Mouse (Mus musculus): ENCODE results near the gene Cmya5.

DNA sequence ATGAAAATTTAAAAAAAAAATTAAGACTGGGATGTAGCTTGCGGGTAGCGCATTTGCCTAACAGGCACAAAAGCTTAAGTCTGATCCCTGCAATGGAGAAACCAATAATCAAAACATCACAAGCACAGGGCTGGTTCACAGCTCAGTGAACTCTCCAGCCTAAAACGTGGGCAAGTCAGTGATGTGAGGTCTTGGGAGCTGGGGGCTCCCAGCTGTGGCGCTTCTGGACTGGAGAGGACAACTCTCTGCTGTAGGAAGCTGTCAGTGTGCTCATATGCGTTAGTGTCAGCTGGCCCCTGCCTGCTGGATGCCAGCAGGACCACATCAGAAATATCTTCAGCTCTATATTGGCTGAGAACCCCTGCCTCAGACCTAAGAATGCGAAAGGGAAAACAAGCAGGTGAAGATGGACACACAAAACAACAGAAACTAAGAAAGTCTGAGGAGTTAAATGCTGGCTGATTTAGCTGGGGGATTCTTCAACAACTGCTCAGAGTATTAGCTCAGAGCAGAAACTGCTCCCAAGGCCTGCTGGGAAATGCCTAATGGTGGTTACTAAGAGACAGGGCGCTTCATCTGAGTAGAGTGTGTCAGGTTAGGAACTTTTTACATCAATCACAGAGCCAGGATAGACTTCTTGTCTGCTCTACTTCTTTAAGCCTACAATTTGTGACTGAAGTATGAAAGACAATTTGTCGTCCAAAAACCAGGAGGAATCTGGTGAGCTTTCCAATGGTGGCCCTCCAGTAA is 16.2 kb downstream of the Cmya5 start:
- no peak for TF ChIP-seq CTCF (IDR thresholded peaks at IDR 0.05; ENCODE audit: control insufficient read depth, insufficient read depth, low read length)
- TF ChIP-seq POLR2A (IDR thresholded peaks at IDR 0.05; ENCODE audit: borderline replicate concordance, control insufficient read depth, low read depth, low read length): no peak

Data from bone marrow, adult 2 months (tissue).